Mouse (Mus musculus) CH12.LX (cell line): ENCODE measurements around the gene Olfr62. TPM values are rescaled to one million over a fixed set of nuclear protein-coding genes. Genes with fewer than 3 reads are reported as not detected.

Experiments
- DNase-seq: peaks from one replicate; pipeline ENCODE4 v3.0.0-alpha.2; 2013; ENCODE audit errors: extremely low read depth
- H3K27ac ChIP-seq: 2 replicates; pipeline ENCODE4 v1.5.1; 2012; ENCODE audit warnings: low read depth, mild to moderate bottlenecking, control low read depth, moderate library complexity; ENCODE audit not compliant: insufficient read depth
- H3K27me3 ChIP-seq: replicated peaks from 2 replicates; pipeline ENCODE3; 2012; ENCODE audit warnings: inconsistent platforms
- H3K36me3 ChIP-seq, 2 experiments: replicated peaks in 1 of 2; 2 replicates each; pipeline versions ENCODE3 to v1.6.1; 2012; ENCODE audit warnings: inconsistent platforms in 1 of 2, low read length in 1 of 2, mild to moderate bottlenecking in 1 of 2, mixed read lengths in 1 of 2, moderate library complexity in 1 of 2; ENCODE audit not compliant: control insufficient read depth in 1 of 2, insufficient read depth in 1 of 2
- H3K4me1 ChIP-seq, 2 experiments: 2 replicates each; pipeline ENCODE4 v1.6.1; 2012; ENCODE audit warnings: inconsistent platforms in 1 of 2, moderate library complexity in 1 of 2; ENCODE audit not compliant: insufficient read depth in 2 of 2, control insufficient read depth in 1 of 2
- H3K4me2 ChIP-seq: 2 replicates; pipeline ENCODE4 v1.6.1; 2012; ENCODE audit warnings: low read depth, mild to moderate bottlenecking, control low read depth; ENCODE audit not compliant: poor library complexity, insufficient read depth, severe bottlenecking
- H3K4me3 ChIP-seq, 3 experiments: fragments of 150-350 bp in 1 of 3; sonication (generic) in 1 of 3; replicated peaks in 1 of 3; 2 replicates each; pipeline versions ENCODE3 to v1.5.1; 2011 to 2012; ENCODE audit warnings: low read depth in 2 of 3, low read length in 2 of 3, mild to moderate bottlenecking in 2 of 3, moderate library complexity in 2 of 3, control low read depth in 1 of 3, improper control_type of control experiment in 1 of 3, inconsistent platforms in 1 of 3, mixed read lengths in 1 of 3; ENCODE audit not compliant: poor library complexity in 1 of 3
- H3K79me2 ChIP-seq: replicated peaks from 2 replicates; pipeline ENCODE4 v1.6.1; 2012; ENCODE audit warnings: mild to moderate bottlenecking, moderate library complexity; ENCODE audit not compliant: control insufficient read depth, poor library complexity, insufficient read depth, severe bottlenecking; ENCODE audit errors: extremely low read depth
- H3K9ac ChIP-seq: 2 replicates; pipeline ENCODE4 v1.6.1; 2012; ENCODE audit warnings: low read depth, mild to moderate bottlenecking, control low read depth, moderate library complexity; ENCODE audit not compliant: insufficient read depth
- H3K9me3 ChIP-seq: replicated peaks from 2 replicates; pipeline ENCODE3; 2012; ENCODE audit warnings: low read length, inconsistent platforms, mixed read lengths
- BHLHE40 ChIP-seq: IDR thresholded peaks from 2 replicates; pipeline ENCODE4 v1.6.1; 2011; ENCODE audit warnings: mild to moderate bottlenecking, low read depth, low read length, improper control_type of control experiment
- CHD2 ChIP-seq: IDR thresholded peaks from 2 replicates; pipeline ENCODE4 v1.6.1; 2011; ENCODE audit warnings: low read length, improper control_type of control experiment
- CTCF ChIP-seq, 2 experiments: IDR thresholded peaks in 1 of 2; conservative IDR thresholded peaks in 1 of 2; 2 replicates each; pipeline ENCODE4 v1.5.1; 2011 to 2012; ENCODE audit warnings: low read depth in 2 of 2, low read length in 2 of 2, improper control_type of control experiment in 1 of 2, inconsistent platforms in 1 of 2, mild to moderate bottlenecking in 1 of 2, moderate library complexity in 1 of 2
- E2F4 ChIP-seq: IDR thresholded peaks from 2 replicates; pipeline ENCODE4 v1.6.1; 2011; ENCODE audit warnings: low read depth, low read length, improper control_type of control experiment; ENCODE audit not compliant: insufficient replicate concordance
- ELF1 ChIP-seq: IDR thresholded peaks from 2 replicates; pipeline ENCODE4 v1.6.1; 2014; ENCODE audit warnings: low read depth, mild to moderate bottlenecking, inconsistent platforms, low read length, improper control_type of control experiment
- GABPA ChIP-seq: IDR thresholded peaks from 2 replicates; pipeline ENCODE4 v1.6.1; 2012; ENCODE audit warnings: low read depth, low read length, improper control_type of control experiment, inconsistent platforms; ENCODE audit not compliant: insufficient replicate concordance
- JUN ChIP-seq: IDR thresholded peaks from 2 replicates; pipeline ENCODE4 v1.6.1; 2011; ENCODE audit warnings: low read depth, mild to moderate bottlenecking, low read length, improper control_type of control experiment, moderate library complexity; ENCODE audit not compliant: insufficient read depth
- JUND ChIP-seq: conservative IDR thresholded peaks from 2 replicates; pipeline ENCODE4 v1.6.1; 2011; ENCODE audit warnings: low read depth, low read length, improper control_type of control experiment
- MAFK ChIP-seq: IDR thresholded peaks from 2 replicates; pipeline ENCODE4 v1.6.1; 2011; ENCODE audit warnings: low read length, improper control_type of control experiment; ENCODE audit not compliant: insufficient replicate concordance
- MAX ChIP-seq: IDR thresholded peaks from 2 replicates; pipeline ENCODE4 v1.6.1; 2011; ENCODE audit warnings: low read length, improper control_type of control experiment
- MAZ ChIP-seq: IDR thresholded peaks from 2 replicates; pipeline ENCODE4 v1.6.1; 2012; ENCODE audit warnings: low read depth, mild to moderate bottlenecking, inconsistent platforms, low read length, improper control_type of control experiment, moderate library complexity
- MEF2A ChIP-seq: IDR thresholded peaks from 2 replicates; pipeline ENCODE4 v1.6.1; 2014; ENCODE audit warnings: low read depth, mild to moderate bottlenecking, inconsistent platforms, low read length, improper control_type of control experiment, borderline replicate concordance
- MXI1 ChIP-seq: IDR thresholded peaks from 2 replicates; pipeline ENCODE4 v1.6.1; 2011; ENCODE audit warnings: mild to moderate bottlenecking, low read depth, low read length, improper control_type of control experiment
- MYC ChIP-seq: IDR thresholded peaks from 2 replicates; pipeline ENCODE4 v1.6.1; 2011; ENCODE audit warnings: low read depth, mild to moderate bottlenecking, improper control_type of control experiment, low read length
- NELFE ChIP-seq: IDR thresholded peaks from 2 replicates; pipeline ENCODE4 v1.6.1; 2011; ENCODE audit warnings: low read depth, low read length, improper control_type of control experiment
- NRF1 ChIP-seq: IDR thresholded peaks from 2 replicates; pipeline ENCODE4 v1.6.1; 2014; ENCODE audit warnings: low read depth, mild to moderate bottlenecking, inconsistent platforms, low read length, improper control_type of control experiment, moderate library complexity
- PAX5 ChIP-seq: IDR thresholded peaks from 2 replicates; pipeline ENCODE4 v1.6.1; 2012; ENCODE audit warnings: low read length, inconsistent platforms, mixed read lengths
- POLR2A ChIP-seq: IDR thresholded peaks from 2 replicates; pipeline ENCODE4 v1.6.1; 2011; ENCODE audit warnings: low read depth, mild to moderate bottlenecking, improper control_type of control experiment, low read length
- POLR2AphosphoS2 ChIP-seq: IDR thresholded peaks from 2 replicates; pipeline ENCODE4 v1.6.1; 2011; ENCODE audit warnings: low read depth, low read length, improper control_type of control experiment
- RAD21 ChIP-seq: IDR thresholded peaks from 2 replicates; pipeline ENCODE4 v1.6.1; 2011; ENCODE audit warnings: low read depth, mild to moderate bottlenecking, low read length, improper control_type of control experiment, moderate library complexity
- SIN3A ChIP-seq: IDR thresholded peaks from 2 replicates; pipeline ENCODE4 v1.6.1; 2012; ENCODE audit warnings: low read length, improper control_type of control experiment, inconsistent platforms
- SMC3 ChIP-seq: IDR thresholded peaks from 2 replicates; pipeline ENCODE4 v1.6.1; 2011; ENCODE audit warnings: low read depth, low read length, improper control_type of control experiment
- TBP ChIP-seq: conservative IDR thresholded peaks from 2 replicates; pipeline ENCODE4 v1.6.1; 2011; ENCODE audit warnings: low read depth, low read length, improper control_type of control experiment
- UBTF ChIP-seq: IDR thresholded peaks from 2 replicates; pipeline ENCODE4 v1.6.1; 2012; ENCODE audit warnings: low read depth, mild to moderate bottlenecking, inconsistent platforms, low read length, improper control_type of control experiment, moderate library complexity
- ZC3H11A ChIP-seq: IDR thresholded peaks from 2 replicates; pipeline ENCODE4 v1.6.1; 2012; ENCODE audit warnings: low read depth, mild to moderate bottlenecking, inconsistent platforms, low read length, improper control_type of control experiment
- ZKSCAN1 ChIP-seq: IDR thresholded peaks from 2 replicates; pipeline ENCODE4 v1.6.1; 2012; ENCODE audit warnings: low read depth, inconsistent platforms, low read length, improper control_type of control experiment, borderline replicate concordance
- ZMIZ1 ChIP-seq: IDR thresholded peaks from 2 replicates; pipeline ENCODE4 v1.6.1; 2012; ENCODE audit warnings: low read depth, mild to moderate bottlenecking, inconsistent platforms, low read length, improper control_type of control experiment
- ZNF384 ChIP-seq: IDR thresholded peaks from 2 replicates; pipeline ENCODE4 v1.6.1; 2012; ENCODE audit warnings: low read depth, low read length, improper control_type of control experiment, inconsistent platforms
- dilution Hi-C: fragments of 300-500 bp; cut with MboI; formaldehyde crosslinking; loops from 2 replicates; pipeline ENCODE4 v1.14.3; 2020; ENCODE audit warnings: low sequenced_read_pairs; ENCODE audit not compliant: extremely low pct_unique_long_range_greater_than_20kb, extremely low pct_ligation_motif_present
- in situ Hi-C: fragments of 300-500 bp; cut with MboI; formaldehyde crosslinking; loops from 3 replicates; pipeline ENCODE4 v1.14.3; 2019; ENCODE audit warnings: low sequenced_read_pairs, low pct_ligation_motif_present, low pct_unique_long_range_greater_than_20kb, mixed read lengths
- polyA plus RNA-seq: library from polyadenylated mRNA; unstranded; fragments of >175 nt; gene quantifications from 2 replicates; pipeline ENCODE4 v1.2.1, GENCODE M21; 2012; ENCODE audit warnings: low read depth; ENCODE audit not compliant: insufficient read length
- total RNA-seq, 2 experiments: library from RNA; depleted of rRNA; stranded (reverse); fragments of 300-350 nt in 1 of 2; fragments of >200 nt in 1 of 2; gene quantifications; 2 replicates each; pipeline ENCODE4 v1.2.3; 2012 to 2014

Olfr62 gene
- total RNA-seq (2012; rRNA removed) (not detected in 2 replicates), total RNA-seq (2014; rRNA removed) (not detected in 2 replicates), polyA plus RNA-seq (not detected in 2 replicates)

DNA sequence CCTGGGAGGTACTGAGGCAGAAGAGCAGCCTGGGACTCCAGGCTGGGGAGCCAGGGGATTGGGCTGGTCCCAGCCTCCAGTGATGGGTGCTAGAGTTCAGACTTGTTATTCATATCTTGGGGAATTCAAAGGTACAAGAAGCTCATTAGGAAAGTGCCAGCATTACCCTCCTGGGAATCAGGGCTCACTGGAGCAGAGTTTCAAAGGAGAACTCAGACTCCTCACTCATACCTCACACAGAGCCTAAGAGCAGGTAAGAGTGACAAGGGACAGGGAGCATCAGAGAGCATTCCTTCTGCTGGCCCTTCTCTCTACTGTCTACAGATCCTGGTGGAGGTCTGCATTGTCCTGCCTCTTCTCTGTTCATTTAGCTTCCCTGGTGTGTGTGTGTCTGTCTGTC, at the start of gene Olfr62:
TSS of gene Olfr62 (plus strand) at position 301 of the 400 bp plus-strand sequence.
- dilution Hi-C loops = no loop called here

DNA sequence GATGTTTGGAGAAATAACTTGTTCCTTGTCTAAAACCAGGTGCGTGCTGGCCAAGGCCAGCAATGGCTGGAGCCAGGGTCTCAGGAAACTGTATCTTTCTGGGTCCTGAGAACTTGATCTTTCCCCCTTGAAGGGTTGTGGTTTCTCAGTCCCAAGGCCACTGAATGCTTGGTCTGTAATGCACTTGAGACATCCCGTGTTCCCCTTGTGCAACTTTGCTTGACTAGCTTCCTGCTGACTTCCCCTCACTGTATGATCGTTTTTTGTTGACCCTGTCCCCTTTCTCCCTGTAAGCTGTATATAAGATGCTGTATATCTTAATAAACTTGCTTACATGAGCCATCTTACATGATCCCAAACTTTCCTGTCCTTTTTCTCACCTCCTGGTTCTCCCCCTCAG, 48.9 kb upstream of the Olfr62 start:
- no peak for TF ChIP-seq CTCF (conservative IDR thresholded peaks at IDR 0.05 in 1 of 2, IDR thresholded peaks at IDR 0.05 in 1 of 2; ENCODE audit: low read depth in 2 of 2, low read length in 2 of 2)
- TF ChIP-seq E2F4 = no peak
- no peak for TF ChIP-seq ZC3H11A
- TF ChIP-seq JUND = no peak
- TF ChIP-seq BHLHE40 = no peak
- no peak for TF ChIP-seq JUN
- TF ChIP-seq ZMIZ1 = no peak
- TF ChIP-seq TBP = no peak
- TF ChIP-seq MXI1 = no peak
- no peak for TF ChIP-seq POLR2AphosphoS2
- no peak for TF ChIP-seq MAFK
- TF ChIP-seq ZNF384 = no peak
- no peak for TF ChIP-seq PAX5
- no peak for TF ChIP-seq NRF1
- no peak for TF ChIP-seq NELFE
- TF ChIP-seq MYC = no peak
- TF ChIP-seq ELF1 = no peak
- TF ChIP-seq RAD21 = no peak
- TF ChIP-seq MAX = no peak
- TF ChIP-seq MEF2A = no peak
- no peak overlapping the region for H3K4me2 ChIP-seq
- H3K4me1 ChIP-seq = no peaks in the 10 kb centered on the region
- no peaks in the 10 kb centered on the region for H3K36me3 ChIP-seq
- no peak for DNase-seq
- H3K4me3 ChIP-seq = no peak overlapping the region
- no peaks in the 10 kb centered on the region for H3K79me2 ChIP-seq
- in situ Hi-C loops (no loop called here), dilution Hi-C loops (no loop called here)
- peaks cover 4% of the 10 kb centered on the region for H3K9me3 ChIP-seq
- peaks cover 95% of the 10 kb centered on the region for H3K27me3 ChIP-seq
- no peak overlapping the region for H3K27ac ChIP-seq
- H3K9ac ChIP-seq = no peak overlapping the region

More for the DNA sequence above, at the start of gene Olfr62:
- Histone ChIP-seq H3K79me2 (no peaks in the 10 kb centered on the region), H3K4me2 (no peak within 1 kb of the TSS), H3K27me3 (peaks cover 81% of the 10 kb centered on the region), H3K36me3 (no peaks in the 10 kb centered on the region), H3K9me3 (no peaks in the 10 kb centered on the region), H3K9ac (no peak within 1 kb of the TSS), H3K4me3 (no peak within 1 kb of the TSS), H3K4me1 (no peaks in the 10 kb centered on the region), H3K27ac (no peak within 1 kb of the TSS)
- TF ChIP-seq GABPA (no peak), POLR2A (no peak), JUND (no peak), ZKSCAN1 (no peak), SIN3A (no peak), BHLHE40 (no peak), MXI1 (no peak), MAZ (no peak), CHD2 (no peak), SMC3 (no peak), UBTF (no peak)
- no peak for DNase-seq
- in situ Hi-C loops = loop anchor here (10.0 kb wide), 1 partner anchor 516 kb away; the partner anchor contains the start of gene Zfp691
